Mouse (Mus musculus) ES-Bruce4 (cell line): Measurements from ENCODE around the gene Nrxn3.

Experiments used
- CTCF ChIP-seq: IDR thresholded peaks from one replicate; pipeline ENCODE4 v1.8.1; 2011; ENCODE audit warnings: low read depth, low read length
- EP300 ChIP-seq: IDR thresholded peaks from 2 replicates; pipeline ENCODE4 v1.6.1; 2011; ENCODE audit warnings: low read depth, low read length; ENCODE audit not compliant: insufficient read depth
- POLR2A ChIP-seq: IDR thresholded peaks from one replicate; pipeline ENCODE4 v1.8.1; 2011; ENCODE audit warnings: low read length; ENCODE audit not compliant: insufficient read depth

DNA sequence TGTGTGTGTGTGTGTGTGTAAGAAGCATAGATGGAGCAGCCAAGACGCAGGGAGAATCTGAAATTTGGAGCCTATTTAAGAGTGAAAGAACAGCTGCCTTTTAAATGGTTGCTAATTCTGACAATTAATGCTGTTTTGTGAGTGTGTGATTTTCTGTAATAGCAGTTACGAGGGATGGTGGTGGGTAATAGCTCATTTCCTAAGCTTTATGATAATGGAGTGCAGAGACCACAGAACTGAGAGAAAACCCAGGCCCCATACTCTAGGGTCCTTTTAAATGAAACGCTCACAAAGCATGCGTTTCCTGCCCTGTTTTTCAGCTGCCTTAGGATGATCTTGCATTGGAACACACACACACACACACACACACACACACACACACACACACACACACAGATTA, 137.7 kb downstream of the Nrxn3 start:
- TF ChIP-seq CTCF (no peak), POLR2A (no peak), EP300 (no peak)
